Mouse (Mus musculus) kidney, postnatal 10 days (tissue): ENCODE measurements around the gene Prkn.

ENCODE experiments used
- DNase-seq: peaks from one replicate; pipeline ENCODE4 v3.0.0; 2021; ENCODE audit warnings: mixed read lengths

Gene Prkn

DNA sequence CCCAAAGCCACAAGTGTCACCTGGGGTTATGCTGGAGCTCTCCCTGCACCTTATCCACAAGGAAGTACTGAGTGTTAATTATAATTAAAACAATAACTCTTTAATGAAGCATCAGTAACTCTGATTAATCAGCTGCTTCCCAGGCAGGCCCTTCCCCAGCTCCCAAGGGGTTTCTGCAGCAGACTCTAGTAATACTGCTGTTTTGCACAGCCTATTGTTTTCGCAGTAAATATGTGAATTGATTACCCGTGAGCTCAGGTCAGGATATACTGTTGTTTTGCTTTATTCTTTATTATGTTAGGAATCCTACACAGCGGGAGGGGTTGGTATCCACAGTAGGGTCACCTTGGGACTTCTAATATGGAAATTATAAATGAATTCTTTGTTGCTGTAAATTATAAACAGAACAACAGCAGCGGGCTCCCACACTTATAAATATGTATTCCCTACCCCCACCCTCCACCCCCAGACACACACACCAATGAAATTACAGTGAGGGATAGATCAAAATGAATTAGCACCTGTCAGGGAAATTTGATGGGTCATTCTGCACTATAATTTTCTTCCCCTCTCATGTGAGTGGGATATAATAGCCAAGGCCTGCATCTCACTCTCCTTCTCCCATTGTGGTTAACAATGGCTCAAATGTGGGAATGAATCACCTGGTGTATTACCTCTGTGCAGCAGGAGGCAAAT lies 701.9 kb downstream of the Prkn start:
- DNase-seq: no peak

DNA sequence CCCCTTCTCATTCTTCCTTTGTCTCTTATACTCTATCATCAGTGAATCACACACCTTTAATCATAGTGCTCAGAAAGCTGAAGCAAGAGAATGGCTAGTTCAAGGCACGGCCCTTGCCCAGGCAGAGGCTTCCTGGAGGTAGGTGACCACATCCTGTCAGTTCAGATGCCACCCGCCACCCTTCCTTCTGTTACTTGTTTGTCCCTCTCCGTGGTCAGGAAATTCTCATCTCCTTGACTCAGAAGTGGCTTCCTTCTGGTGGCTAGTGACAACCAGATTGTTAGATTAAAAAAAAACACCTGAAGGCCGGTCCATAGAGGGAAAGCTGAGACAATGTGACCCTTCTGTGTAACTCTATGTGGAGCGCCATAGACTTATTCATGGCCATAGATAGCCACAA lies 710.4 kb downstream of the Prkn start:
- DNase-seq: no peak

DNA sequence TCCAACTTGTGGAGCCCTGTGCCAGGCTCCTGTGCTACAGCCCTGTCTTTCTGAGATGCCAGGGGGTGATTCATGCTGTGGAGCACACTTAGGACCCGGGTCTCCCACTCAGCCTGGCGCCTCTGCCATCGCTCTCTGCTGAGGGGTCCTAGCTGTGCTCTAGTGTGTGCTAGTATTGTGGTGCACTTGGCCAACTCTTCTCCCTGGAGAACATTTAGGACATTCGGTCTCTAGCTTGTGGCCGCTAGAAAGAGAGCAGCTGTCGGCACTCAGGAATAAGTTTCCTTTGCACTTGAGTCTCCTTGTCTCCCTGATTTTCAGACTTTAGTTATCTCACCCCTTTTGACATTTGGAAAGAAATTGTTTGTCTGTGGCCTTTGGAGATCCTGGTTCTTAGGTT lies 725.5 kb downstream of the Prkn start:
- DNase-seq: peak; percentile 9

DNA sequence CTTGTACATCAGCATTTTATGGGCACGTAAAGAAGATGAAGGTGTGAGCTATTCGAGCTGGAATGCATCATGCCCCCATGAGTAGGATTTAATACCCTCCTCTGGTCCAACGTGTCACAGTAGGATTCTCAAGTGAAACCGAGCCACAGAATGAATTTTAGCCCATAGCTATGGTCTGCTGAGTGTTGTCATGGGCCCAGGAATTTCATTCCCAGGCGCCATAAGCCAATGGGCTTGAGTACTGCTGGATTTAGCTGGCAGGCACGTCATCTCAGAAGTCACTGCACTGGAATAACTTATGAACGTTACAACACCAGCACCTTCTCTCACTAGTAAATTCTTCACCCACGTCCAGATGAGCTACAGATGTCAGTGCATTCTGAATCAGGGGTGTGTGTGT lies 730.2 kb downstream of the Prkn start:
- no peak for DNase-seq

- DNase-seq: no peak
These were observed 733.5 kb downstream of the Prkn start for GRCm38 (mm10) chr17:11573666-11574065.

DNA sequence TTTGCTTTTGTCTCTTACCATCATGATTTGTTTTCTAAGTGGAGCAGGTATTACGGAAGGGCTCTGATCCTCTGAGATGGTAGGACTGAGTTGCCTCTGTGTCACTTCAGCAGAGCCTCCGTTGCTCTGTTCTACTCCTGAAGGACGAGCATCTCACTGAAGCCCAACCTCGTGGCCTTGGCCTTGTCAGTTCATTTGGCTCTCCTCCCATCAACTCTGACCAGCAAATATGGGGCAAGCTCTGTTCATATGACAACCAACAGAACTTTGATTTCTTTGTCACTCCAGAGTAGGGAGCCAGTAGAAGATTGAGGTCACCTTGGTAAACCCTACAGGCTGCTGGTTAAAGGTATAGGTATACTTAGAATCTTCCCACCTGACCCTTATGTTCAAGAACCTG lies 745.3 kb downstream of the Prkn start:
- no peak for DNase-seq

GRCm38 (mm10) chr17:11607931-11608330 lies 767.7 kb downstream of the Prkn start:
- no peak for DNase-seq

- peak; percentile 78 for DNase-seq
These were observed 771.3 kb downstream of the Prkn start for GRCm38 (mm10) chr17:11611459-11611858.

- peak; percentile 23 for DNase-seq
These were observed 772.8 kb downstream of the Prkn start for GRCm38 (mm10) chr17:11612801-11613531.

DNA sequence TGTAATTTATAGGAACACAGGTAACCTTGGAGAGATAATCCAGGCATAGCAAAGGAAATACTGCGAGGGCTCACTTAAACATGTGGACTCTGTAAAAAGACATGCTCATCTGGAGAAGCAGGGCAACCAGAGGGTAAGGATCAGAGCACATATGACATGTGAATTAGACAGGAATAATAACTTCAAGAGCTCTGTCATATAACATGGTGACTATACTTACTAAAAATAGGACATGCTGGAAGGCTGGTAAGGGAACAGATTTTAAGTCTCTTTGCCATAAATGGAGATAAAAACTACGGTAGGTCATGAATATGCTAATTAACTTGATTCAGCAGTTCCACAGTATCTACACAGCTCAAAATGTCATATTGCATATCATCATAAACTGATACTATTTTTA lies 777.4 kb downstream of the Prkn start:
- no peak for DNase-seq

DNA sequence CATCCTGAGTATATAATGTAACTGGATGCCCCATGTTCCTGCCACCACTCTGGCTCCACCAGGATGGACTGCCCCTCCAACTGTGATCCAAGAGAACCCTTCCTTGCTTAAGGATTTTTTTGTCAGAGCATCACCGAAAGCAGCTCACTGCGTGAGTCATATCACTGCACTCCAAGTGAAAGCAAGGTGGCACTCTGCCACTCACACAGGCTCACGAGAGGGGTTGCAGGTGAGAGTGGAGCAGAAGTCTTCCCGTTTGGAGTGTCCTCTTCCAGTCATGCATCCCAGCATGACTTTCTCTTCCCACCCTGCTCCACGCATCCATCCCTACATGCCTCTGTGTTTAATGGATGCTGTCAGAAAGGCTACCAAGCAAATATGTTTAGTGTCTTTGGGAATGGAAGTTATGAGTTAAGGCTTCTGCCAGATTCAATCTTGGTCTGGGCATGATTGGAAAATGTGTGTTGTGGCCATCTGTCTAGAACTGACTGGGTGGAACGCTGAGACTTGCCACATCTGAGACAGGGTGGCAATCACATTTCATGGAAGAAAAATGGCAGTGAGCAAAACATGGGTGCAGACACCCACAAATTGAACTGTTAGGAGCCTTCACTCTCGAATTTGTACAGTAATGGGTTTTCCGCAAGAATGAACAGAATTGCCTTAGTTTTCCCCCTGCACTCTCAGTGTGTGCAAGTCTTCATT lies 778.9 kb downstream of the Prkn start:
- DNase-seq: no peak

- DNase-seq: no peak
These were observed 780.6 kb downstream of the Prkn start for GRCm38 (mm10) chr17:11620770-11621169.

DNA sequence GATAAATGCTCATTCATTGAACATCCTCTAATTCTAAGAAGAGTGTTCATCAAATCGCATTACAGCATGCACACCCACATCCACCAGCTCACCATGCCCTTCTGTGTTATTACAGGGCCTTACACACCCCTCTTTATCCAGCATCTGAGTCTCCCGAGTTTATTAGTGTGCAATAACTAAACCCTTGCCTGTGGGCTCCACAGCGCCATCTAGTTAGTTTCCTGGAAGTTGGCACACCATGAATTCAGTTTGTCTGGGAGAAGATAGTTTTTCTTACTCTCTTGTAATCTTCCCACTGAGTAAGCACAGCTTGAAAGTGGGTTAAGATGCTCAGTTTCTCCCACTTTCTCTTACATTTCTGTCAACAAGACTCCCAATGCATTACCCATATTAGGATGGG lies 781.3 kb downstream of the Prkn start:
- DNase-seq: peak; percentile 32

GRCm38 (mm10) chr17:11626306-11626705 lies 786.1 kb downstream of the Prkn start:
- DNase-seq: no peak

GRCm38 (mm10) chr17:11635121-11635520 lies 794.9 kb downstream of the Prkn start:
- DNase-seq: no peak

DNA sequence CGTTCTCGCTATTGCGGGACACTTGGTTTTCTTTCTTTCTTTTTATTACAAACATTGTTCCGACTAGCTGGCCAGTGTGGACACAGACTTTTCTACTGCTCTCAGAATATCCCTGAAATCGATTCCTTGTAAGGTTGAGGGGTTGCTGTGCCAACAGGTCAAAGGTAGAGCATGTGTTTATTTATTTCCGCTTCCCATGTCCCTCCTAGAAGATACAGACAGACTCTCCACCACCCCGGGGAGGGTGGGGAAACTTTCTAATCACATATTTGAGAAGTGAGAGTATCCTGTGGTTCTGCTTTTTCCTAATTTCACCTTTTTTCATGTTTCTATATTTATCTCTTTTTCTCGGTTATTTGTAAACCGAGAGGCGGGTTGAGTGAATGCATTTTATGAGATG lies 797.5 kb downstream of the Prkn start:
- DNase-seq: no peak

- DNase-seq: no peak
These were observed 798.3 kb downstream of the Prkn start for GRCm38 (mm10) chr17:11638451-11638850.

GRCm38 (mm10) chr17:11639786-11640185 lies 799.6 kb downstream of the Prkn start:
- DNase-seq: no peak

DNA sequence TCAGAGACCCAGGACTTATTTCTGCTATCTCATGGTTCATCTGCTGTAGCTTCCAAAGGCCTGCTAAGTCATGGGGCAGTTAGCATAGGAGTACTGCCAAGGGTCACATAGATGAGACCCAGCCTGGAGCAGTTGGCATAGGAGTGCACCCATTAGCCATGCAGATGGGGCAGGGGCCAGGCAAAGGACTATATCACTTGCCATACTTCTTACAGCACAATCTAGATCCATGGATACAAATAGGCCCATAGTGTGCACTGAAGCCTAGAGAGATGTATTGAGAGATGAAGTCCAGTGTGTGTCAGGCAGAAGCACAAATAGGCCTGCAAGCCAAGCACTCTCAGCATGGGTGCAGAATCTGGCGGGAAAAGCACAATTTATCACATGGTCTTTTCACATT lies 802.1 kb downstream of the Prkn start:
- no peak for DNase-seq

DNA sequence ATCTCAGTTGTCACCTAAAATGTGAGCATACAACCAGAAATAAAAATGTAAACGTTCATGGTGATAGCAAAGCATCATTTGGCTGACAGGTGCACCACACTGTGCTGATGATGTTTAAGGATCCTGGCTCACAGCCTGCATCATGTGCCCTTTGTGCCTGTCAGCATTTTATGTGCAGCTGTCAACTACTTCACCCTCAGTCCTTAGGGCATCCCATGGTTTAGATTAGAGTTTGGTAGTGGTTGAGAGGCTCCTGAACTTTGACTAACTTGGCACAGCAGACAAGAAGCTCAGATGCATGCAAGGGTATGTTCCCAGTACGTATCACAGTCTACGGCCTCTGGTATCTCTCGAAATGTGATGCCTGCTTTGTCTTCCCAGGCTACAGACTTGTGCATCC lies 803.8 kb downstream of the Prkn start:
- DNase-seq: no peak

DNA sequence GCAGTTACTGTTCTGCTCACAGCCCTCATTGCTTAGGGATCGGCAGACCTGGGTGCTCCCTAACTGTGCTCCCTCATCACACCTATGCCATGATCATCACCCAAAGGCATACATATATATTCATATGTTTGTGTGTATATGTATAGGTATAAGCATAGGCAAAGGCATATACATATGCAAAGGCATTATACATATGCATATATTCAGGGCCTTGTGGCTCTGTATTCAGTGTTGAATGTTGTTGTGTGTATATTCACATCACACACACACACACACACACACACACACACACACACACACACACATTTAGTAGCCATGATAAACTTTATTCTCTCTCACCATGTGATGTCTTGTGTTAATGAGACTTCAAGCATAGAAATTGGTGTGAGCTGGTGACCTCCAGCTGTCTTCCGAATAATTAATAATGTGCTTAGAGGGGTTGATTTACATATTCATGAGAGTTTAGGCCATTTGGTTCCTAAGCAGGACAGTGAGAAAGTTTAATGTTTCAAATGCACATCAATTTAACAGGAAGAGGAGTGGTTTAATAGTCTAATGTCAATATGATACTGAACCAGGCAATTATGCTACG lies 804.8 kb downstream of the Prkn start:
- no peak for DNase-seq

GRCm38 (mm10) chr17:11656397-11656796 lies 816.2 kb downstream of the Prkn start:
- no peak for DNase-seq

DNA sequence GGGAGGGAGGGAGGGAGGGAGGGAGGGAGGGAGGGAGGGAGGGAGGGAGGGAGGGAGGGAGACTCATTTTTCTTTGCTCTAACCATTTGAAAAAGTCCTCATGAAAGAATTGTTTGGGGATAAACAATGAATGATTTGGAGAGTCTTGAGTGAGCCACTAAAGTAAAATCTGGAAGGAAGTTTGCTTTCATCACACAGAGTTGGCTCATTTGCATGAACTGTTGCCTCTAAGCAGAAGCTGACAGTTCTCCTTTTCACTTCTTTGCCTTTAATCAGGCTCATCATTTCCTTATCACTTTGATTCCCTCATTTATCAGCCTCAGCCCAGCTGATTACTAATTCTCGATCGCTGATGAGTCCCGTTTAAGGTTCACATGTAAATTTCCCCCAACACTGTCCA lies 816.7 kb downstream of the Prkn start:
- DNase-seq: no peak

GRCm38 (mm10) chr17:11661898-11662297 lies 821.7 kb downstream of the Prkn start:
- no peak for DNase-seq
